Mouse (Mus musculus) MEL (cell line): ENCODE measurements at regions not wholly inside any gene's neighbourhood (a gene's known extent, or its start where the extent isn't known, plus 50 kb on each side); places are given as distances from the start of the nearest gene placed in this dataset.

Experiments
- DNase-seq: peaks from one replicate; pipeline ENCODE4 v3.0.0; 2011; ENCODE audit warnings: low read depth, low spot score
- H3K27ac ChIP-seq: 2 replicates; pipeline ENCODE4 v1.5.1; 2012; ENCODE audit warnings: low read depth, mild to moderate bottlenecking, control low read depth, low read length, moderate library complexity; ENCODE audit not compliant: control insufficient read depth
- H3K27me3 ChIP-seq, 2 experiments: fragments of 150-350 bp in 1 of 2; sonication (generic) in 1 of 2; 2 replicates each; pipeline ENCODE4 v1.6.1; 2012; ENCODE audit warnings: low read length in 2 of 2, mild to moderate bottlenecking in 2 of 2, improper control_type of control experiment in 1 of 2, moderate library complexity in 1 of 2; ENCODE audit not compliant: insufficient read depth in 2 of 2, control insufficient read depth in 1 of 2
- H3K36me3 ChIP-seq, 2 experiments: 2 replicates each; pipeline ENCODE4 v1.6.1; 2012 to 2014; ENCODE audit warnings: low read length in 2 of 2, improper control_type of control experiment in 1 of 2, inconsistent platforms in 1 of 2, mild to moderate bottlenecking in 1 of 2; ENCODE audit not compliant: insufficient read depth in 2 of 2, control insufficient read depth in 1 of 2
- H3K4me1 ChIP-seq, 2 experiments: fragments of 150-350 bp in 1 of 2; sonication (generic) in 1 of 2; 2 replicates each; pipeline ENCODE4 v1.6.1; 2012; ENCODE audit warnings: low read length in 2 of 2, improper control_type of control experiment in 1 of 2, mild to moderate bottlenecking in 1 of 2; ENCODE audit not compliant: insufficient read depth in 2 of 2, control insufficient read depth in 1 of 2
- H3K4me3 ChIP-seq, 2 experiments: fragments of 150-350 bp in 1 of 2; sonication (generic) in 1 of 2; 2 replicates each; pipeline ENCODE4 v1.5.1; 2012; ENCODE audit warnings: low read depth in 2 of 2, low read length in 2 of 2, mild to moderate bottlenecking in 2 of 2, moderate library complexity in 2 of 2, control low read depth in 1 of 2, improper control_type of control experiment in 1 of 2; ENCODE audit not compliant: control insufficient read depth in 1 of 2, insufficient read depth in 1 of 2
- H3K79me2 ChIP-seq: 2 replicates; pipeline ENCODE4 v1.6.1; 2012; ENCODE audit warnings: mild to moderate bottlenecking, low read length, moderate library complexity; ENCODE audit not compliant: control insufficient read depth, poor library complexity, insufficient read depth
- H3K9ac ChIP-seq: 2 replicates; pipeline ENCODE4 v1.6.1; 2012; ENCODE audit warnings: low read depth, mild to moderate bottlenecking, control low read depth, low read length, moderate library complexity; ENCODE audit not compliant: control insufficient read depth, poor library complexity, severe bottlenecking
- H3K9me3 ChIP-seq: fragments of 150-350 bp; sonication (generic); replicated peaks from 2 replicates; pipeline ENCODE4 v1.6.1; 2012; ENCODE audit warnings: mild to moderate bottlenecking, low read length, improper control_type of control experiment, moderate library complexity; ENCODE audit not compliant: insufficient read depth
- CHD1 ChIP-seq: IDR thresholded peaks from 2 replicates; pipeline ENCODE4 v1.6.1; 2012; ENCODE audit warnings: low read depth, mild to moderate bottlenecking, inconsistent platforms, low read length, improper control_type of control experiment
- ELF1 ChIP-seq: IDR thresholded peaks from 2 replicates; pipeline ENCODE4 v1.6.1; 2014; ENCODE audit warnings: low read depth, mild to moderate bottlenecking, inconsistent platforms, low read length, improper control_type of control experiment, moderate library complexity
- GATA1 ChIP-seq: IDR thresholded peaks from 2 replicates; pipeline ENCODE4 v1.6.1; 2011; ENCODE audit warnings: low read depth, low read length, improper control_type of control experiment
- HCFC1 ChIP-seq: IDR thresholded peaks from 2 replicates; pipeline ENCODE4 v1.6.1; 2012; ENCODE audit warnings: low read depth, mild to moderate bottlenecking, inconsistent platforms, low read length, improper control_type of control experiment, moderate library complexity
- JUND ChIP-seq: IDR thresholded peaks from 2 replicates; pipeline ENCODE4 v1.6.1; 2011; ENCODE audit warnings: low read depth, mild to moderate bottlenecking, improper control_type of control experiment, low read length
- KAT2A ChIP-seq: conservative IDR thresholded peaks from 2 replicates; pipeline ENCODE4 v1.6.1; 2012; ENCODE audit warnings: low read depth, low read length, improper control_type of control experiment, inconsistent platforms
- MAFK ChIP-seq: IDR thresholded peaks from 2 replicates; pipeline ENCODE4 v1.6.1; 2011; ENCODE audit warnings: low read depth, mild to moderate bottlenecking, low read length, improper control_type of control experiment, borderline replicate concordance
- MEF2A ChIP-seq: IDR thresholded peaks from 2 replicates; pipeline ENCODE4 v1.6.1; 2014; ENCODE audit warnings: low read depth, mild to moderate bottlenecking, inconsistent platforms, low read length, improper control_type of control experiment; ENCODE audit not compliant: poor library complexity, insufficient replicate concordance, severe bottlenecking; ENCODE audit errors: extremely low read depth
- MYB ChIP-seq: IDR thresholded peaks from 2 replicates; pipeline ENCODE4 v1.6.1; 2011; ENCODE audit warnings: mild to moderate bottlenecking, low read depth, low read length, improper control_type of control experiment
- MYC ChIP-seq: IDR thresholded peaks from 2 replicates; pipeline ENCODE4 v1.6.1; 2011; ENCODE audit warnings: low read depth, mild to moderate bottlenecking, low read length, improper control_type of control experiment, moderate library complexity
- NELFE ChIP-seq: IDR thresholded peaks from 2 replicates; pipeline ENCODE4 v1.6.1; 2011; ENCODE audit warnings: low read depth, low read length, improper control_type of control experiment
- NRF1 ChIP-seq: IDR thresholded peaks from 2 replicates; pipeline ENCODE4 v1.6.1; 2014; ENCODE audit warnings: low read depth, mild to moderate bottlenecking, inconsistent platforms, low read length, improper control_type of control experiment, moderate library complexity; ENCODE audit not compliant: poor library complexity, insufficient read depth, severe bottlenecking
- RAD21 ChIP-seq: IDR thresholded peaks from 2 replicates; pipeline ENCODE4 v1.6.1; 2011; ENCODE audit warnings: mild to moderate bottlenecking, low read depth, low read length, improper control_type of control experiment
- RCOR1 ChIP-seq: IDR thresholded peaks from 2 replicates; pipeline ENCODE4 v1.6.1; 2012; ENCODE audit warnings: low read depth, mild to moderate bottlenecking, inconsistent platforms, low read length, improper control_type of control experiment
- SMC3 ChIP-seq: IDR thresholded peaks from 2 replicates; pipeline ENCODE4 v1.6.1; 2011; ENCODE audit warnings: low read depth, low read length, improper control_type of control experiment
- TBP ChIP-seq: IDR thresholded peaks from 2 replicates; pipeline ENCODE4 v1.8.0; 2011; ENCODE audit warnings: low read depth, low read length, improper control_type of control experiment
- TCF12 ChIP-seq: IDR thresholded peaks from 2 replicates; pipeline ENCODE4 v1.6.1; 2014; ENCODE audit warnings: low read depth, mild to moderate bottlenecking, inconsistent platforms, low read length, improper control_type of control experiment, moderate library complexity
- USF1 ChIP-seq: IDR thresholded peaks from 2 replicates; pipeline ENCODE4 v1.6.1; 2014; ENCODE audit warnings: low read depth, mild to moderate bottlenecking, inconsistent platforms, low read length, improper control_type of control experiment, moderate library complexity
- ZKSCAN1 ChIP-seq: IDR thresholded peaks from 2 replicates; pipeline ENCODE4 v1.6.1; 2012; ENCODE audit warnings: low read depth, mild to moderate bottlenecking, inconsistent platforms, low read length, improper control_type of control experiment, moderate library complexity
- ZNF384 ChIP-seq: IDR thresholded peaks from 2 replicates; pipeline ENCODE4 v1.6.1; 2012; ENCODE audit warnings: low read depth, mild to moderate bottlenecking, inconsistent platforms, low read length, improper control_type of control experiment

- no peak for DNase-seq
- H3K36me3 ChIP-seq = no peaks in the 10 kb centered on the region
These were observed 212.3 kb upstream of the Sfrp2 start for GRCm38 (mm10) chr3:83553858-83554257.

GRCm38 (mm10) chr3:83556788-83557515 lies 209.2 kb upstream of the Sfrp2 start:
- H3K4me1 ChIP-seq = no peaks in the 10 kb centered on the region
- no peak for TF ChIP-seq HCFC1
- no peak for TF ChIP-seq SMC3
- no peak for TF ChIP-seq MEF2A
- TF ChIP-seq KAT2A = no peak
- TF ChIP-seq MYC = no peak
- TF ChIP-seq NRF1 = no peak
- no peak for TF ChIP-seq GATA1
- TF ChIP-seq MYB = no peak
- TF ChIP-seq RAD21 = no peak
- no peak for TF ChIP-seq ZNF384
- no peak for TF ChIP-seq ZKSCAN1
- TF ChIP-seq RCOR1 = no peak
- no peak for TF ChIP-seq JUND
- no peak for TF ChIP-seq NELFE
- no peak for TF ChIP-seq TCF12
- TF ChIP-seq TBP = no peak
- no peak for TF ChIP-seq MAFK
- TF ChIP-seq, all 39 proteins: peak for 0
- no peaks in the 10 kb centered on the region for H3K79me2 ChIP-seq
- H3K27me3 ChIP-seq = no peaks in the 10 kb centered on the region
- H3K9ac ChIP-seq = no peak overlapping the region
- H3K27ac ChIP-seq = no peak overlapping the region
- H3K36me3 ChIP-seq = no peaks in the 10 kb centered on the region
- no peak overlapping the region for H3K4me3 ChIP-seq
- no peaks in the 10 kb centered on the region for H3K9me3 ChIP-seq
- DNase-seq = no peak

More at GRCm38 (mm10) chr3:83553858-83554257, 212.3 kb upstream of the Sfrp2 start:
- Histone ChIP-seq H3K9ac (no peak overlapping the region), H3K4me3 (no peak overlapping the region), H3K9me3 (no peaks in the 10 kb centered on the region), H3K79me2 (no peaks in the 10 kb centered on the region), H3K4me1 (no peaks in the 10 kb centered on the region), H3K27me3 (no peaks in the 10 kb centered on the region), H3K27ac (no peak overlapping the region)
- TF ChIP-seq TCF12 (no peak), CHD1 (no peak), USF1 (no peak), SMC3 (no peak), NRF1 (no peak), KAT2A (no peak), MYC (no peak), JUND (no peak), ELF1 (no peak), RCOR1 (no peak)
